Mouse (Mus musculus): ENCODE results near the gene Psme2.

The Psme2 gene

GRCm38 (mm10) chr14:55590748-55591330 lies at the start of gene Psme2:
TSS of gene Psme2 (minus strand) at chr14:55591113.
- DNase-seq (ENCODE audit: low read depth), result peak; percentile 96

GRCm38 (mm10) chr14:55637795-55638194 lies 46.9 kb upstream of the Psme2 start, which contains the start of gene Gm49378:
TSS of gene Gm49378 (minus strand) at chr14:55637895.
- DNase-seq (ENCODE audit: low read depth), result no peak

- peak; percentile 88 for DNase-seq (ENCODE audit: low read depth)
Measured at GRCm38 (mm10) chr14:55635523-55636007, 44.7 kb upstream of the Psme2 start, which contains the start of gene Ipo4. TSS of gene Ipo4 (minus strand) at chr14:55635957.

DNA sequence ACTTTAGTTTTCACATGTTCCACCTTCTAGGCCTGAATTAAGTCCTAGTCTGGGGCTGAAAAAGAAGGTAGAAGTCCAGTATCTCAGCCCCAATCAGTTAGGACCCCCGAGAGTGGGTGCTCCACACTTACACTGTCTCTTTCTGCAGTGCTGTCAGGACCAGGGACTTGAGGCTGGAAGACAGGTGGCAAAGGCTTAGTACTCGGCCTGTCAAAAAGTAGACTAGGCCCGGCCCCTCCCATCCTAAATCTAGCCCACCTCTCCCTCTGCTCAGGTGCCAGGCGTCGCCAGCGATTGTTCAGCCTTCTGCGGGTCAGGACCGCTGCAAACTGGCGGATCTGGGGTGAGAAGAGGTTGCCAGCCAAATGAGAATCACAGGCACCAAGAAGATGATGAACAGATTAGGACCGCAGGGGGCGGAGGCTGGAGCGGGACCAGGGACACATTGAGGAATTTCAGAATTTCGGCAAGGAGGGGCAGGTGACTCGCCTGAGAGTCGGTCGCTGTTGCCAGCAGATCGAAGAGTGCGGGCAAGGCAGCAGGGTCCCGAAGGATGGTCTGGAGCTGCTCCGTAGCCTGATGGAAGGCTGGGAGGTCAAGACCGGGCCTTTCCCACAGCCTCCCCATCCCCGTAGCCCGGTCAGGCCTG lies 44.1 kb upstream of the Psme2 start:
- no peak for DNase-seq (ENCODE audit: low read depth)

DNA sequence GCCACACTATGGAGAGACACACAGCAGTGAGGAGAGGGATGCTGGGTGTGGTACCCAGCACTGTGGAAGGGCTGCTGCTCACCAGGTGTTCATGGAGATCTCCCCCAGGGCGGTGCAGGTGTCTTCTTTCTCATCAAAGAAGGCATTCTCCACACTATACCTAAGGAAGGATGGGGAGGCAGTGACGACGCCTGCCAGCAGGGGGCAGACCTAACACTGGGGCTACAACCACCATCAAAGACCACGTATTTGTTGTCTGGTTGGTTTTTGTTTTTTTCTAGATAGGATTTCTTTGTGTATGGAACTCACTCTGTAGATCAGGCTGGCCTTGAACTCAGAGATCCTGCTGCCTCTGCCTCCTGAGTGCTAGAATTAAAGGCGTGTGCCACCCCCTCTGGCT lies 38.4 kb upstream of the Psme2 start:
- peak; percentile 43 for DNase-seq (ENCODE audit: low read depth)

DNA sequence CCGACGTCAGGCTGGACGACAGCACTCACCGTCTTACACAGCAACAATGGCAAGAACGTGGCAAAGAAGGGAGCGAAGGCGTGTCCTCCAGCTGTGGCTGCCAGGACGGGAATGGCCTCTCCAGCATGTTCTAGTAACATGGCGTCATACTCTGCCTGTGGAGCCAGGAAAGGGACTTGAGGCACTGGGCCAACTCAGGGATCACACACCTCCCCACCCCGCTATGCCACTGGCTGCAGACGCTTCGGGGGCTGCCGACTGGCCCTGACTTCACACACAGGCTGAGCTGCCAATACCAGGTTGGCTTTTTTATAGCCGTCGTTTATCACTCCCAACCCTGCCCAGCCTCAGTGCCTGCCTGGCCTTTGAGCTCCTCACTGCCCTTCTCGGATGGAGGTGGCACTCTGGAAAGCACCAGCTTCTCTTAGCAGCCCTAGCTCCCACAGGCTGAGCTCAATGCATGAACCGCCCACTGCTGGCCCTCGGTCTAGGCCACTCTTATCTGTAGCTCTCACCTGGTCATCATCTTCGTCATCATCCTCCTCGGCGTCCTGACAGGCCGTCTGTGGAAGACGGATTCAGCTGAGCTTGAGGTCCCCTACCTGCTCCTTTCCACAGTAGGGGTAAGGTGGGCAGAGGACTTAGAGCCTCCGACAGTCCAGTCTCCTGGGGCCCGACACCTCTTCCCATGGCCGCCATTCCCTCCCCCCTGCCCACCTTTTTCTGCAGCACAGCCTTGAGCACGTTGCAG lies 37.3 kb upstream of the Psme2 start:
- DNase-seq (ENCODE audit: low read depth), result no peak

DNA sequence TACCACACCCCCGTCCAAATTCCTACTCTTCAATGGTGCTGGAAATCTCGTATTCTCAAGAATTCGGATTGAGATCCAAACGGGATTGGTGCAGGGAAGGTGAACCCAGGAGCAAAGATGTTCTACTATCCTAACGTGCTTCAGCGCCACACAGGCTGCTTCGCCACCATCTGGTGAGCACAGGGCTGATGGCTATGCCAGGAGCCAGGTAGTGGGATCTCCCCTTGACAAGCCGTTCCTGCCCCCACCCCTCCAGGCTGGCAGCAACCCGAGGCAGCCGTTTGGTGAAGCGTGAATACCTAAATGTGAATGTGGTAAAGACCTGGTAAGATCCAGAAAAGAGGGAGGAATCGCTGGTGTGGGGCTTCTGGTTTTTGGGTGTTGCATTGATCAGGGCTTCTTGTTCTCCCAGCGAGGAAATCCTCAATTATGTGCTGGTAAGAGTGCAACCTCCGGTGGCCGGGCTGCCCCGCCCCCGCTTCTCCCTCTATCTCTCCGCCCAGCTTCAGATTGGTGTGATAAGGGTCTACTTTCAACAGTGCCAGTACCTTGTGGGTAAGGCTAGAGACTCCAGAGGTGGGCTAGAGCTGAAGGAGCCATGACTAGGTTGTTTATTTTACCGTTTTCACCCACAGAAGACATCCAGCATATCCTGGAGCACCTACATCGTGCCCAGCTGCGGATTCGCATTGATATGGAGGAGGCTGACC lies 27.7 kb upstream of the Psme2 start:
- DNase-seq (ENCODE audit: low read depth), result no peak

DNA sequence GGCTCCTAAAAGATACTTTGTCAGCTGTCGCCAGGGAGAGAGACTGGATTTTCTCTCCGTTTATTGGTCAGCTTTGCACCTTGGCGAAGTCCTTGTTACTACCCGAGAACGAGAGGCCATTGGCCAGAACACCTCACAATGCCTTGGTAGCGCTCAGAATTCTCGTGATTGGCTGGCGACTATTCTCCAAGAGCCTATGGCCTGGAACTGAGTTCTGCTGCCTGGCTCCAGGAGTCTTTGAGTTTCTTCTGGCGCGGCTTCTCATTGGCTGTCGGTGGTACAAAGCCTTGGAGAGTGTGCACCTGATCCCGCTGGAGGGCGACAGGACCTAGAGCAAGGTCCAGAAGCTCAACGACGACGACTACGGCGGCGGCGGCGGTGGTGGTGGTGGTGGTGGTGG lies 26.9 kb upstream of the Psme2 start, which contains the start of gene Rec8:
TSS of gene Rec8 (plus strand) at position 216 of the 400 bp plus-strand sequence.
- DNase-seq (ENCODE audit: low read depth), result no peak

DNA sequence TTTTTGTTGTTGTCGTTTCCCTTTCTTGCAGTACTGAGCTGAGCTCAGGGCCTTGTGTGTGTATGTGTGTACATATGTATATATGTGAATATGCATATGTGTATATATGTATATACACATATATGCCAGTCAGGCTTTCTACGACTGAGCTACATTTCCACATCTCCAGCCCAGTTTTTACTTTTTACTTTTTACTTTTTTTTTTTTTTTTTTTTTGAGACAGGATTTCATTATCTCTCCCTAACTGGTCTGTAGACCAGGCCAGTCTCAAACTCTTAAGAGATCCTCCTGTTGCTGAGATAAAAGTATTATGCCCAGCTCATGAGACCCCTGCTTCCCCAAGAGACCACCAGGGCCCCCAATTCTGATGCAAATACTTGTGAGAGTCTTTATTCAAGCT lies 25.9 kb upstream of the Psme2 start:
- no peak for DNase-seq (ENCODE audit: low read depth)

DNA sequence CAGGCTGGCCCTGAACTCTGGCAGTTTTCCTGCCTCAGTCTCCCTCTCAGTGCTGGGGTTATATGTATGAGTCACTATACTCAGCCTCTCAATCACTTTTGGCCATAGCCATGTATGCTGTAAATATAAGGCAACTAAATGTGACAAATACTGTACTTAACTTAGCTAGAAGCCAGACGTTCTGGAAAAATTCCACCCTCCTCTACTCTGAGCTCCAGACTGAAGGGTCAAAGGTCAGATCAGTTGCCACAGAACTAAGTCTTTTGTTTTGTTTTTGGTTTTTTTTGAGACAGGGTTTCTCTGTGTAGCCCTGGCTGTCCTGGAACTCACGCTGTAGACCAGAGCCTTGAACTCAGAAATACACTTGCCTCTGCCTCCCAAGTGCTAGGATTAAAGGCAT lies 25.0 kb upstream of the Psme2 start:
- DNase-seq (ENCODE audit: low read depth), result no peak

- DNase-seq (ENCODE audit: low read depth), result peak; percentile 39
Measured at GRCm38 (mm10) chr14:55614565-55615178, 23.8 kb upstream of the Psme2 start.

DNA sequence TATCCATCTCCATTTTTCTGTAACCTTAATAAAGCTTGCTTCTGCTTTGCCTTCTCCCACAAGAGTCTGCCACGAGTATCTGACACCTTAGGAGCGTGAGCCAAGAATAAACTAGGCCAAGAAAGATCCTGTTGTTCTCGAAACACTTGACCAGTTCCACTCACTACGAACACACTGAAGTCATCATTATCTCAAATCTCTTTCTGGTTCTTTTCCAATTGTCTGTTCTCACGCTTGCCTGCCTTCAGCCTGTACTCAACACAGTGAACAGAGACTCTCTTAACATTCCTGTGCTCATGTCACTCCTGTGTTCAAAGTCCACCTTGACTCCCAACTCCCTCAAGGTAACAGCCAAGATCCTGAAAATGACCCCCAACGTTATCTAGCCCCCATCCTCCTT lies 22.4 kb upstream of the Psme2 start:
- no peak for DNase-seq (ENCODE audit: low read depth)

- DNase-seq (ENCODE audit: low read depth), result no peak
Measured at GRCm38 (mm10) chr14:55608339-55608738, 17.4 kb upstream of the Psme2 start.

DNA sequence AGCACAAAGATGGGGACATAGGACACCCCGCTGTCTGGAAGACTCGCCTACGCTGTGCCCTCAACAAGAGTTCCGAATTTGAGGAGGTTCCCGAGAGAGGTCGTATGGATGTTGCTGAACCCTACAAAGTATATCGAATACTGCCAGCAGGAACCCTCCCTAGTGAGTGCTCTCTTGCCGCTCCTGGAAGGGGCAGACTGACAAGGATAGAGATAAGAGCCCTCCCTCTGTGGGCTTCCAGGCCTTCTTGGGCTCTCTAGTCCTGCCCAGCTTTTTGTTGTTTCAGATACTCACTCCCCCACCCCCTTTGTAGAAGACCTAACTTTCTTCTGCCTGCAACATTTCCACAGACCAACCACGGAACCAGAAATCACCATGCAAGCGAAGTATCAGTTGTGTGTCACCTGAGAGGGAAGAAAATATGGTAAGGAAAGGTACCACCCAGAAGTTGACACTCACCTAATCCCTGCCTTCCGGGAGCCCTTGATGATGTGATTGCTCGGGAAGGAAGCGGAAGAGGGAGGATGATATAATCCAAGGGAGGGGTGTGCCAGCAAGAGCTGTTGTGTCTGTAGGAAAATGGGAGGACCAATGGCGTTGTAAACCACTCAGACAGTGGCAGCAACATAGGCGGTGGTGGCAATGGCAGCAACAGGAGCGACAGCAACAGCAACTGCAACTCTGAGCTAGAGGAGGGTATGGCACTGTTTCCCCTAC lies 15.0 kb upstream of the Psme2 start:
- no peak for DNase-seq (ENCODE audit: low read depth)

DNA sequence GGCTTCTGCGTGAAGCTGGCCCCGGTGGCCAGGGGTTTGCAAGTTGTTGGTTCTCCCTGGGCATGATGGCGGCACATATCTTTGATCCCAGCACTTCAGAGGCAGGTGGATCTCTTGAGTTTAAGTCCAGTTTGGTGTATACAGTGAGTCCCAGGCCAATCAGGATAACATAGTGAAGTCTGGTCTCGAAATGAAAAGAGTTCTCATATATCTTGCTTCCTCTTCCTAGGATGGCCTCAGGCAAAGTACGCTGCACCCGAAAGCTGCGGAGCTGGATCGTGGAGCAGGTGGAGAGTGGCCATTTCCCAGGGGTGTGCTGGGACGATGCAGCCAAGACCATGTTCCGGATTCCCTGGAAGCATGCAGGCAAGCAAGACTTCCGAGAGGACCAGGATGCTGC lies 13.9 kb upstream of the Psme2 start:
- no peak for DNase-seq (ENCODE audit: low read depth)

DNA sequence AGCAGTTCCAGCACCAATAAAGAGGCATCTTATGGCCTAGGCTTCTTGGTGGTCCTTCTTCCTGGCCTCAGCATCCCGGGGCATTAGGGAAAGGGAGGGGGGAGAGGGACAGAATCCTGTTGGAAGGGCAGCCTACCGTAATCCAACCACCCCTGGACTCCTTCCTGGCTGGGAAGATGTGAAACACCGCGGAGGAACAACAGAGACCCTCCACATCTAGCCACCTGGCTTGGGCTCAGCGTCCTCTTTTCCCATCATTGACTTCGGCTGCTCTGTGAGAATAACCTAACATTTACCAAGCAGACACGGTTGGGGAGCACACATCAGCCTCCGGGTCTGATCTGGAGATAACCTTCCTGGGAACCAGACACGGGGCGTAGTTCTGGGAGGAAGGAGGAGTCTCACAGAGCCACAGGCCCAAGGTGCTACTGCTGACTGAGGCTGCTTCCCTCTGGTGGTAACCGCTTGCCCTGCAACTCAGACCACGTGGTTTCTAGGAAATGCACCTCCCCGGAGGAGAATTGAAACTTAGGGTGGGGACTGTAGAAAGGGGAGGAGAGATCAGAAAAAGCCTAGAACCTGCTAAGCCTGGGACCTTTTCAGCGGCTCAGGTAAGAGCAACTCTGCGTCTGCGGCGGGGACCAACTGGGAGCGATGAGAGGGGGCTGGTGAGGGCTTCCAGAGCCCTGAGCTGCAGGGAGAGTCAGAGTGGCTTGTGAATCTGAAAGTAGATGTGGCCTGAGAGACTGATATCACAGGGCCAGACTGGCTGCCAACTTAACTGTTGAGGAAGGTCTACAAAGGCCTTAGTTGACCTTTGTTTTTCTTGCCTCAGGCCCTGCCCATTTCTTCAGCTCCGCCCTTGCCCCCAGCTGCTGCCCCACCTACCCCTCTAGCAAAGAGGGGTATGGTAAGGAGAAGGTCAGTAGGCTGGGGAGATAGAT lies 13.0 kb upstream of the Psme2 start:
- DNase-seq (ENCODE audit: low read depth), result peak; percentile 89

- DNase-seq (ENCODE audit: low read depth), result no peak
Measured at GRCm38 (mm10) chr14:55603271-55603632, 12.3 kb upstream of the Psme2 start, which contains the start of gene Irf9. TSS of gene Irf9 (plus strand) at chr14:55603571.

DNA sequence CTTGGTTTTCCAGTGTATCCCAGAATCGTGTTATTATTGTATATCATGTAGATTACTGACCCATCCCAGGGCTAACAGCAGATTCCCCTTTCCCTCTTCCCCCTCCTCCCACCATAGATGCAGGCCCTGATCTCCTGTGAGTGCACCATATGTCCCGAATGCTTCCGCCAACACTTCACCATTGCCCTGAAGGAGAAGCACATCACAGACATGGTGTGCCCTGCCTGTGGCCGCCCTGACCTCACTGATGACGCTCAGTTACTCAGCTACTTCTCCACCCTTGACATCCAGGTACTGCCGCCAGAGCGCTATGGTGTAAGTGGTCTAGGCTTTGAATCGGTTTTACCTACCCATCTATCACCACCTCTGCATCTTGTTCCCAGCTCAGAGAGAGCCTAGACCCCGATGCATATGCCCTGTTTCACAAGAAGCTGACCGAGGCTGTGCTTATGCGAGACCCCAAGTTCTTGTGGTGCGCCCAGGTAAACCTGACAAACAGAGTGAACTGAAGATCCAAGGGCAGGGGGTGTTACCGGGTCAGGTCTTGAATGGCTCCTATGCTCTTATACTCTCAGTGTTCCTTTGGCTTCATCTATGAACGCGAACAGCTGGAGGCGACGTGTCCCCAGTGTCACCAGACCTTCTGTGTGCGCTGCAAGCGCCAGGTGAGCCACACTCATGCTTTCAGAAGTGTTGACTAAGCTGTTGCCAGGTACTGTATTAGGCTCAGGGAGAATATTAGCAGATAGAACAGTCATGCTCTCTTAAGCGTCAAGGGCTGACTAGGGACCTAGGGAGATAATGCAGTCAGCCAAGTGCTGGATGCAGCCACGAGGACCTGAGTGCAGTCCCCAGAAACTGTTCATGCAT lies 7.8 kb upstream of the Psme2 start:
- no peak for DNase-seq (ENCODE audit: low read depth)

Measured in c-Kit-positive CD71-negative TER-119-negative erythroid progenitor cells, embryonic 14.5 days (primary cell).